Mouse (Mus musculus) midbrain, postnatal 0 days (tissue): Measurements from ENCODE around the gene Manf. TPM values are rescaled to one million over a fixed set of nuclear protein-coding genes. Genes with fewer than 3 reads are reported as not detected.

Experiments
- ATAC-seq: fragments of 200-750 bp; cut with Nextera tagmentation; 2 replicates; pipeline ENCODE4 v1.8.0; 2017; ENCODE audit warnings: moderate number of reproducible peaks, mild to moderate bottlenecking, moderate TSS enrichment, moderate library complexity; ENCODE audit not compliant: low FRiP score
- DNase-seq: peaks from one replicate; pipeline ENCODE4 v3.0.0-alpha.2; 2015; ENCODE audit warnings: low spot score
- H3K27ac ChIP-seq: fragments of 300-500 bp; sonication (generic); 2 replicates; pipeline ENCODE4 v1.5.1; 2014; ENCODE audit warnings: low read depth, mild to moderate bottlenecking, low read length, mixed read lengths
- H3K27me3 ChIP-seq: fragments of 300-500 bp; sonication (generic); 2 replicates; pipeline ENCODE4 v1.6.1; 2014; ENCODE audit warnings: low read length, control low read depth, mixed read lengths; ENCODE audit not compliant: insufficient read depth
- H3K36me3 ChIP-seq: fragments of 300-500 bp; sonication (generic); 2 replicates; pipeline ENCODE4 v1.6.1; 2014; ENCODE audit warnings: low read length, control low read depth, mixed read lengths; ENCODE audit not compliant: insufficient read depth
- H3K4me1 ChIP-seq: fragments of 300-500 bp; sonication (generic); 2 replicates; pipeline ENCODE4 v1.6.1; 2014; ENCODE audit warnings: mild to moderate bottlenecking, control low read depth, antibody characterized with exemption, low read length, mixed read lengths; ENCODE audit not compliant: insufficient read depth
- H3K4me2 ChIP-seq: fragments of 300-500 bp; sonication (generic); 2 replicates; pipeline ENCODE4 v1.6.1; 2014; ENCODE audit warnings: low read depth, mild to moderate bottlenecking, low read length, mixed read lengths; ENCODE audit not compliant: poor library complexity, severe bottlenecking
- H3K4me3 ChIP-seq: fragments of 300-500 bp; sonication (generic); 2 replicates; pipeline ENCODE4 v1.5.1; 2014; ENCODE audit warnings: low read depth, mild to moderate bottlenecking, low read length, moderate library complexity
- H3K9ac ChIP-seq: fragments of 300-500 bp; sonication (generic); replicated peaks from 2 replicates; pipeline ENCODE4 v1.6.1; 2014; ENCODE audit warnings: mild to moderate bottlenecking, low read length, moderate library complexity, mixed read lengths; ENCODE audit not compliant: poor library complexity, severe bottlenecking
- H3K9me3 ChIP-seq: fragments of 300-500 bp; sonication (generic); 2 replicates; pipeline ENCODE4 v1.6.1; 2016; ENCODE audit warnings: low read length, control low read depth
- CTCF ChIP-seq: IDR thresholded peaks from 2 replicates; pipeline ENCODE4 v1.5.1; 2016; ENCODE audit warnings: antibody characterized with exemption, mild to moderate bottlenecking
- WGBS: fragments of 180-500 bp; shearing (Covaris S2); extraction: QIAGEN DNeasy Blood & Tissue Kit; methylation state at CpG from one replicate; pipeline ENCODE4 v1.1.7; 2014; 5-methylcytosine and 5-hydroxymethylcytosine counted together
- polyA plus RNA-seq: library from polyadenylated mRNA; unstranded; fragments of >200 nt; fragmentation: Nextera tagmentation; extraction: Ambion mirVana; gene quantifications from 2 replicates; pipeline ENCODE4 v1.2.1, GENCODE M21; 2015
- total RNA-seq: library from RNA; depleted of rRNA; stranded (reverse); fragments of >200 nt; gene quantifications from 2 replicates; pipeline ENCODE4 v1.2.3, GENCODE M21; 2014

Gene Manf
- total and polyA plus RNA-seq, 2 experiments from 2014 or later = 54.6 to 115 TPM

DNA sequence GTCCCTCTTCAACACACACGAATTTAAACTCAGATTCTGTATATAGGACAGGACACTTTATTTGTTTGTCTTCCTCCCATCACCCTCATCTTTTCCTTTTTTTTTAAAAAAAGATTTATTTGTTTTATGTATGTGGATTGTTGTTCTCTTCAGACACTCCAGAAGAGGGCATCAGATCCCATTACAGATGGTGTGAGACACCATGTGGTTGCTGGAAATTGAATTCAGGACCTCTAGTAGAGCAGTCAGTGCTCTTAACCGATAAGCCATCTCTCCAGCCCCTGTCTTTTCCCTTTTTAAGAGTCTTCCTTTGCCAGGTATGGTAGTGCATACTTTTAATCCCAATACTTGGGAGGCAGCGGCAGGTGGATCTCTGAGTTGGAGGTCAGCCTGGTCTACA, 35.1 kb downstream of the Manf start:
- Histone ChIP-seq H3K9me3 (no peaks in the 10 kb centered on the region), H3K27me3 (no peaks in the 10 kb centered on the region), H3K4me1 (no peaks in the 10 kb centered on the region), H3K4me2 (no peak overlapping the region), H3K36me3 (peaks cover 48% of the 10 kb centered on the region), H3K9ac (no peak overlapping the region), H3K4me3 (no peak overlapping the region), H3K27ac (no peak overlapping the region)
- no peak for TF ChIP-seq CTCF
- 83% methylated on average over 3 of the region's 3 CpGs for WGBS
- DNase-seq (no peak), ATAC-seq (no peak)

DNA sequence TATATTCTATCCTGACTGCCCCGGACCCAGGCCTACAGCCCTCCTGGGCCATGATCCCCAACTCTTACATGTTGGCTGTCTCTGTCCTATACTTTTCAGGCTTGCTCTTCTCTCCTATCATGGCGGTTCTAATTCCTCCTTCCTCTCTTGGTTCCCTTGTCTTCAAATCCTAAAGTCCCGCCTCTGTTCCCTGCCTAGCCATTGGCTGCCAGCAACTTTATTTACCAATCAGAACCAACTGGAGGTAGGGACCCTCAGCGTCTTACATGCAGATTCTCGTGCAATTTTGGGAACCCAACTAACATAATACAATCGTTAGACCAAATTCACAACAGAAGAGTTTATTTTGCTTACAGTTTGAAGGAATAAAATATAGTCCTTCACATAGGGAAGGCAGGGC, 49.0 kb downstream of the Manf start:
- no peak for TF ChIP-seq CTCF
- no peak overlapping the region for H3K4me3 ChIP-seq
- no peak overlapping the region for H3K4me2 ChIP-seq
- ATAC-seq (no peak), DNase-seq (no peak)
- H3K9me3 ChIP-seq = no peaks in the 10 kb centered on the region
- no peaks in the 10 kb centered on the region for H3K4me1 ChIP-seq
- H3K27ac ChIP-seq = no peak overlapping the region
- no peaks in the 10 kb centered on the region for H3K27me3 ChIP-seq
- 95% methylated on average over 6 of the region's 6 CpGs for WGBS
- no peak overlapping the region for H3K9ac ChIP-seq
- peaks cover 36% of the 10 kb centered on the region for H3K36me3 ChIP-seq

DNA sequence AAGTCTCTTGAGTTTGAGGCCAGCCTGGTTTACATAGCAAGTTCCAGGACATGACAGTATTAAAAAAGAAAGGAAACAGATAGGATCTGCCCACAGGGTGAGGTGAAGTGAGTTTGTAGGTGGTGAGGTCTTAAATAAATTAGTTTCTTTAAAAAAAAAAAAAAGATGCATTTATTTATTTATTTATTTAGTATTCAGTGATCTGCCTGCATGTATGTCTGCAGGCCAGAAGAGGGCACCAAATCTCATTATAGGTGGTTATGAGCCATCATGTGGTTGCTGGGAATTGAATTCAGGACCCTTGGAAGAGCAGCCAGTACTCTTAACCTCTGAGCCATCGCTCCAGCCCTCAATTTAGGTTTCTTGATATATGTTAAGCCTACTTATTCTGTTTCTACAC, 51.2 kb downstream of the Manf start:
- Histone ChIP-seq H3K27ac (no peak overlapping the region), H3K4me2 (no peak overlapping the region), H3K9me3 (no peaks in the 10 kb centered on the region), H3K36me3 (peaks cover 37% of the 10 kb centered on the region), H3K27me3 (no peaks in the 10 kb centered on the region), H3K4me3 (no peak overlapping the region), H3K9ac (no peak overlapping the region), H3K4me1 (no peaks in the 10 kb centered on the region)
- DNase-seq (no peak), ATAC-seq (no peak)
- TF ChIP-seq CTCF = peak; percentile 50
- WGBS = 97% methylated on average over 1 of the region's 1 CpGs

DNA sequence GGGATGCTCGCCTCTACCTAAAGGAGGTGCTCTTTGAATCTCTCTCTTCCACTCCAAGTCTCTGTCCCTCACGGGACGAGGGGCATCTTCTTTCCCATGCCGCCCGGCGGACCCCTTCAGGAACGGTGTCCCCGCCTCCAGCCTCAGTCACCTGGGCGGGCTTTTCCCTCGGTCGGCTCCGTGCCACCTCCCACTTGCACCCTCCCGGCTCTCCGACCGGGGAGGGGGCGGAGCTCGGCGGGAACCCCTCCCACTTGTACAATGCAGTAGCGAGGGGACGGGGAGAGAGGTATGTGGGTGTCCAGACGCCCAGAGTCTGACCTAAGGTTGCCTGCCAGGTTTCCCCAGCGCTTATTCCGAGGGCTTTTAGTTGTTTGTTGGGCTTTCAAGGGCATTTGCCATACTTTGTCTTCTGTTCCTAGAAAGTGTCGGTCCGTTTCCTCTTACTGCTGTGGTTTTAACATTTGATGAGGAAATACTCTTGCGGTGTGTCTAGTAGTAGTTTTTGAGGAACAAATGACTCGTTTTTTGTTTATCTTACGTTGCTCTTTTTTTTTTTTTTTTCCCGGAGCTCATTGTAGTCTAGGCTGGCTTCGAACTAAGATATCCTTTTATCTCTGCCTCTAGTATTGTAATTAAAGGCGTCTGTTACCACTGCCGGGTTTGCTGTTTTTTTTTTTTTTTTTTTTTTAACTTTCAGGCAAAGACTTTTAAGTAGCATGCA, 69.2 kb downstream of the Manf start:
- H3K9me3 ChIP-seq = no peaks in the 10 kb centered on the region
- 3% methylated on average over 29 of the region's 32 CpGs for WGBS
- no peaks in the 10 kb centered on the region for H3K4me1 ChIP-seq
- peak; percentile 24; the same call in 1 of the 2 replicates for TF ChIP-seq CTCF
- no peaks in the 10 kb centered on the region for H3K27me3 ChIP-seq
- H3K4me3 ChIP-seq = peak overlapping the region; percentile 91
- no peaks in the 10 kb centered on the region for H3K36me3 ChIP-seq
- H3K27ac ChIP-seq = peak overlapping the region; percentile 85
- H3K4me2 ChIP-seq = peak overlapping the region; percentile 97
- peak; percentile 81 for DNase-seq
- H3K9ac ChIP-seq = peak overlapping the region; percentile 71
- peak; percentile 52 for ATAC-seq

DNA sequence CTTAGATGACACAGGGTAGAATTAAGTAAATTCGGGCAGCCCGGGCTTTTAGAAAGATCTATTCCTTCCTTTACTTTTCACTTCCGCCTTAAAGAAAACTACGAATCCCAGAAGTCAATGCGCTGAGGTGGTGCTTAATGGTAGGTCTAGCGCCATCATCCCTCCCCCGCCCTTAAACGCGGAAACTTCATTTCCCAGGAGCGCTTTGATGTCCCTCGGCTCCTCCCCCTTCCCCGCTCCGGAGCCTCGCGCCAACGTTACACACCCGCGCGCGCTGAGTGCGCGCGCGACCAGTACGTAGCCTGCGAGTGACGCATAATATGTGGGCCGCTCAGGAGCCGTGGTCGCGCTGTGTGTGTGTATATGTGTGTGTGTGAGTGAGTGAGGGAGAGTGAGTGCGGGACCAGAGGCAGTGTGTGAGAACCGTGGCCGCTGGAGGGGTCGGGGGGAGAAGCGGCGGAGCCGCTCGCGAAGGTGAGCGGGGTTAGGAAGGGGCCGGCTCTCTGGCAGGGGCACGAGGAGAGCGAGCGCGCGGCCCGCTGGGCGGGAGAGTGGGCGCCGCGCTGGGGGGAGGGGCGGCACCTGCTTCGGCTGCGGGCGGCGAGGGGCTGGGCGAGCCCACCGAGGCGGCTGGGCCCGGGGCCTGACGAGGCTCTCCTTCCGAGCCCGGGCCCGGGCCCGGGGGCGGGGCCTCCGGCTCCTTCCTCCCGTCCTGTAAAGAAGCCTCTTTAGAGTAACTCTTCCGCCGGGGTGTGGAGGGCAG, 70.0 kb downstream of the Manf start, which contains the start of gene Dcaf1:
Gene Dcaf1, plus strand, starts transcription at position 257 of the 763 bp plus-strand sequence.
- Histone ChIP-seq H3K27me3 (no peaks in the 10 kb centered on the region), H3K4me3 (peak within 1 kb of the TSS; percentile 91), H3K9ac (peak within 1 kb of the TSS; percentile 71), H3K9me3 (no peaks in the 10 kb centered on the region), H3K27ac (peak within 1 kb of the TSS; percentile 85), H3K4me1 (no peaks in the 10 kb centered on the region), H3K4me2 (peak within 1 kb of the TSS; percentile 97), H3K36me3 (no peaks in the 10 kb centered on the region)
- under 1% methylated on average over 57 of the region's 71 CpGs for WGBS
- DNase-seq = peak; percentile 99
- ATAC-seq = peak; percentile 99
- TF ChIP-seq CTCF = peak; percentile 37
